Mouse (Mus musculus): ENCODE measurements around the gene Atox1.

The Atox1 gene

DNA sequence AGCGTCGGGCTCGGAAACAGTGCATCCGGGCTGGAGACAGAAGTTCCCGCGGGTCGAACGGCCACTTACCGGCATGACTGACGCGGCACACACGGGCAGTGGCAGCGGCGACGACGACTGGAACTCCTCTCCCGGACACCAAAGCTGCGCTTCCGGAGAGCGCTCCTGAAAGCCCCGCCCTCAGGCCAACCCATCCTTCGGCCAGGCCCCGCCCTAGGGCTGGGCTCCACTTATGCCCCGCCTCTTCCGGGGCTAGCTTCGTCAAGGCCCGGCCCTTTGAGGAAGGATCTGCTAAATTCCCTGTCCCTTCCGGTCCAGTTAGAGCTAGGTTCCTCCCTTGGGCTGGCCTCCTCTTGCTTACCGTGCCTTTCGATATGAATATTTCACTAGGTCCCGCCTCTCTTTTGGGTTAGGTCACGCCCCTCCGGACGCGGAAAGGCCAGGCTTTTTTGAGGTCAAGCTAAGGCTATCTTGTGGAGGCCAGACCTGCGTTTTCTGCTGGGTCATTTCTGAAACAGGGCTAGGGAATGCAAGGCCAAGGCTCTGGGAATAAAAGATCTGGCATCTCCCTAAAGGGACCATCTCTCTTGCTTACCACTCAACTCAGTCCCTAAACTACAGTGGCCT lies at the start of gene Atox1:
Atox1 (minus strand) TSS at position 221 of the 627 bp plus-strand sequence.
- peak; percentile 97 for DNase-seq

DNA sequence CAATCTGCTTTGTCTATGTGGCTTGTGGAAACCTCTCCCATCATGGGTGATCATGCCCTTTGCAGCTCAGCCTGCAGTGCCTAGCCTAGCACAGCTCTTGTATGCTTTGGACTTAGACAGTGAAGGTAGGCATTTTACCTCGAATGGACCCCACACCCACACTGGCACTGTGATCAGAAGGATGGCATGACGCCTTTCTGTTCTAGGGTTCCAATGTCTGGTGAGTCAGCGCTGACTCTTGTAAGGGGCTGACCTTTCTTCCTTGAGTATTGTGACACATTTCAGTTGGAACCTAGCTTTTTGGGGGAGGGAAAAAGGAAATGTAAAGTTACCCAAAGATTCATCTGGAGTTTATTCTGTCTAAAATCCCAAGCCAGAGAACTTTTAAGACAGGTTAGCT lies 44.4 kb upstream of the Atox1 start:
- DNase-seq: no peak

DNA sequence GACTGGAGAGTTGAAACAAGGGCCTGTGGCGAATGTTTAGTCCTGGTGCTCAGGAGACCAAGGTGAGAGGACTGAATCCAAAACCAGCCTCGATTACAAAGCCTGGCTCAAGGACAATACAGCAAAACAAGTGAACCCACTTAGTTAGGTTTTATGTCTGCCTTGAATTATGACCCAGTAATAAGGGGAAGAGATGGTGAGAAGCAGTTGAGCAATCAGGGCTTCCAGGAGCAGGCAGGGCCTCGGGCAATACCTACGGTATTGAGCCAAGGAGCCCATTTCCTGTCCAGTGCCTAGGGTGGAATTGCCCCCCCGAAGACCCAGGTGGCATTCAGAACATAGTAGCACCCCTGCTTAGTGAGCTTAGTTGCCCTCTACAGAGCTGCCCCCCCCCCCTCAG lies 41.8 kb upstream of the Atox1 start:
- no peak for DNase-seq

DNA sequence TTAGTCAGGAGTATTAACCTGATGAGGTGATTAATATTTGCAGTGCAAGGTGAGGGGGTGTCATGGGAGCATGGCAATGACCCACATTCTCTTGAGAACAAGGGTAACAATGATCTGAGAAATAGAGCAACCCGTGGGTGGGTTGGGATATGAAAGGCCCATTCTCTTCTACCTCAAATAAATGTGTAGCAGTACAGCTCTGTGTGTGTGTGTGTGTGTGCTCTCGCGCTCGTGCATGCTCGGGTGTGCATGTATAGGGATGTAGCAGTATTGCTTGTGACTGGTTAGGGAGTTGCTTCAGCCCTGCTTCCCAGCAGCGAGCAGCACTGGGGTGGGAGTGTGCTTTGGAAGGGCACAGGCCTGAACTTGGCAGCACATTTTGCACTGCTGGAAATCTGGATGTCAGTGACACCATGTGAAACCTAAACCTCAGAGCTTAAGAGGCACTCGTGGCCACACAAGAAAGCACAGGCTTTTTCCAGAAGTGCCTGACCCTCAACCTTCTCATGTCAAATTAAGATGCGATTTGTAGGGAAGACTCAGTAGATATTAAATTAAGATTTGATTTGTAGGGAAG lies 41.0 kb upstream of the Atox1 start:
- DNase-seq: no peak

DNA sequence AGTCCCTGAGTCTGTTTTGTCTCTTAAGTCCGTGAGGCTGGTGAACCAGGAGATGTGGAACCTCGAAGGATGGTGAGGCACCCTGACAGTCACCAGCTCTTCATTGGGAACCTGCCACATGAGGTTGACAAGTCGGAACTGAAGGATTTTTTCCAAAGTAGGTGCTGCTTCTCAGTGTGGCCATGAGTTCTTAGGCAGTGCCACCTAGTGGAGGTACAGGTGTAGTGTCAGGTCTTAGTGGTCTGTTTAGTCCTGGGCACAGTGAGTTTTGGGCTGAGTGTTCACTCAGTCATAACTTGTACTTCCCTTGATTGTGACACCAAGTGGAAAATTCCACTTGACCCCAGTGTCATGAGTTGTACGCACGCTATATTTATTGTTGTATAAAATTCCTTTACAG lies 36.8 kb upstream of the Atox1 start:
- peak; percentile 41 for DNase-seq

DNA sequence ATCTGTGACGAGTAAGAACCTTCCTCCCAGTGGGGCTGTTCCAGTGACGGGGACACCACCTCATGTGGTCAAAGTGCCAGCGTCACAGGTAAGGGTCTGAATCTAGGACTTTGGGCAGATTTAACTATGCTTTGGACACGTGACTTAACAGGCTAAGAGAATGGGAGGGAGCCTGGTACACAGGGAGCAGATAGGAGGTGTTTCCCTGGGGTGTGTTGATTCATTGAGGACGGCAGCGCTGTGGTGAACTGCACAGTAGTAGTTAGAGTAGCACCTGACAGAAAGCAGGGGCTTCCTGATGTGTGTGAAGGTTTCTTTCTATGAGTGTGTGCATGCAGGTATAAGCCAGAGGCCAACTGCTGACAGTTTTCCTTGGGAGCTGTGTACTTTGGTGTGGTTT lies 35.1 kb upstream of the Atox1 start:
- no peak for DNase-seq

DNA sequence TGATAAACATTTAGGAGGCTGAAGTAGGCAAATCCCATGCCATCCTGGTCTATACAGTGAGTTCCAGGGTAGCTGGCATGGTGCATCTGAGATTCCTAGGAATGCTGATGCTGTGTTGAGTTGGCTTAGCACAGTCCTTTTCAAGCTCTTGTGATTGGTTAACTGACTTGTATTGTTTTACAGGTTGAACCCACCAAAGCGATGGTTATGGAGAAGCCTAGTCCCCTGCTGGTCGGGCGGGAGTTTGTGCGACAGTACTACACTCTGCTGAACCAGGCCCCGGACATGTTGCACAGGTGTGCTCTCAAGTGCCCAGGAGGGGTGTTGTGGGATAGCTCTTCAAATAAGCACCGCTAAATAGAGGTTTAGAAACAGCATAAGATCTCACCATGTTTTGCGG lies 24.4 kb upstream of the Atox1 start:
- DNase-seq: no peak

DNA sequence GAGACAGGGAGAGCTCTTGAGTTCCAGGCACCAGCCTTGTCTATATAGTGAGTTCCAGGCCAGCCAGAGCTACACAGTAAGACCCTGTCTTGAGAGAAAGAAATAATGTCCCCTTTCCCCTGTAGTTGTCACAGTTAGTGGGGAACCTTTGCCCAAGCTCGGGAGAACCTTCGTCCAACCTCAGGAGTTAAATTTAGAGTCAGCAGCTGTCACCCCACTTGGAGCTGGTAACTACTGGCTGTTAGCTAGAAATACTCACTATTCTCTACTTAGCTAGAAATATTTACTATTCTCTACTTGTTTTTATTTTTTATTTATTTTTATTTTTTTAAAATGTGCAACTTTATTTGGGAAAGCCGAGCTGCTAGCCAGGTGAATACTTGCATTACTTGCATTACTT lies 12.2 kb upstream of the Atox1 start:
- no peak for DNase-seq

DNA sequence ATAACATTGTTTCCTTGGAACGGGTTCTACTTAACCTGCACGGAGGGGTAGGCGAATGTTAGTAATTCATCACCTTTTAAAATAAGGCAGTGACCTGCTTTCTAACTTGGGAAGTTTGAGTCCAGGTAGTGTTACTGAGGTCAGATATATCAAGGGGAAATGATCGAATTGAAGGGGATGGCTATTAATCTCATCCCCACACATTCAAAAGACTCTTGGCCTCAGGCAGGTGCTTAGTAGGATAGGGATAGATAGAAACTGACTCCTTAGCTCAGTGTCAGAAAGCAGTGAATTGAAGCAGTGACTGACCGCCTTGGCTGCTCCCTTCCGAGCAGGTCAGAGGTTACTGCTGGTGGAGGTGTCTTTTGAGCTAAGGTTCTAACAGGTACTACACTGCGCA lies 10.4 kb upstream of the Atox1 start:
- no peak for DNase-seq

DNA sequence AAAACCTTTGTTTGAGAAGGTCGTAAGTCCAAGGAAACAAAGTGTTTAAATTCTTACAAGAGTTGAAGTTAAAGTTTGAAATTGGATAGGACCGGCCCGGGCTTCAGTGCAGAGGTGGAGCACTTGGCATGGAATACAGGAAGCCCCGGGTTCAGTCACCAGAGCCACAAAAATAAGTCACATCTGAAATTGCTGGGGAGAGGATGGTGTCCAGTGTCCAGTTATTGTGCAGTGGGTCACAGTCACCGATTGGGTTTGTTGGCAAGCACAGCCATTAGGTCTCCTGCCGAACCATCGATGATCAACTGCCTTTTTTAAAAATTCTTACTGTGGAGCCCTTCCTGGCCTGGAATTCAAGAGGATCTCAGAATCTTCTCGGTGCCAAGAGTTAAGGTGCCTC lies 9.7 kb upstream of the Atox1 start:
- DNase-seq: no peak

DNA sequence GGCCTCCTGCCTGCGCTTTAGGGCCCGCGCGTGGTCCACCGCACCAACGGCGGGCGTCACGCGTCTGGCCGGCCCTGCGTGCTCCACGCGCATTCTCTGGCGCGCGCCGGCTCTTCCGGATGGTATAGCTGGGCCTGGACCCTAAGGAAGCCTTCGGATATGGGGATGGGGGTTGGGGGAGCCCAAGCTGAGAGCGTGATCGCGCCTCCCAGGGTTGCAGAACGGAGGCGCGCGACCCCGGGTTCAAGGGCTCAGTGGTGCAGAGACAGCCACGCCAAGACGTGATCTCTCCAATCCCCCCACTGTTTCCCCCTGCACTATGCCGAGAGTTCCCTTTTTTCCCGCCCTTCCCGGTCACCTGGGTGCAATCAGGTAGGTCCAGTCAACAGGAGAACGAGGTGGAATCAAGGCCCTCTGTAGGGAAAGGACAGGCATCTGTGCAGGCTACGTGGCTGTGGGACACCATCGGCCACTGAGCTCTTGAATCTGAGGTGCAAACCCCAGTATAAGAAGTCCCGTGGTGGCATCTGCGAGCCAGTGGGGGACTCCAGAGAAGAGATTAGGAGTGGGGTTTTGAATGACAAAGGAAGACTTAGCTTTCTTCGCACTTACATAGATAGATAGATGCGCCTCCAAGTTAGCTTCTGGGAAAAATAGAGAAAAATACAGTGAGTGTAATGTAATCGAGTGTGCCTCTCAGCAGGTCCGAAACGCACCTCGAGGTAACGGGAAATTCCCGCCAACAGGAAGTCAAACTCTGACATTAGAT lies 9.1 kb upstream of the Atox1 start:
- DNase-seq: peak; percentile 21

DNA sequence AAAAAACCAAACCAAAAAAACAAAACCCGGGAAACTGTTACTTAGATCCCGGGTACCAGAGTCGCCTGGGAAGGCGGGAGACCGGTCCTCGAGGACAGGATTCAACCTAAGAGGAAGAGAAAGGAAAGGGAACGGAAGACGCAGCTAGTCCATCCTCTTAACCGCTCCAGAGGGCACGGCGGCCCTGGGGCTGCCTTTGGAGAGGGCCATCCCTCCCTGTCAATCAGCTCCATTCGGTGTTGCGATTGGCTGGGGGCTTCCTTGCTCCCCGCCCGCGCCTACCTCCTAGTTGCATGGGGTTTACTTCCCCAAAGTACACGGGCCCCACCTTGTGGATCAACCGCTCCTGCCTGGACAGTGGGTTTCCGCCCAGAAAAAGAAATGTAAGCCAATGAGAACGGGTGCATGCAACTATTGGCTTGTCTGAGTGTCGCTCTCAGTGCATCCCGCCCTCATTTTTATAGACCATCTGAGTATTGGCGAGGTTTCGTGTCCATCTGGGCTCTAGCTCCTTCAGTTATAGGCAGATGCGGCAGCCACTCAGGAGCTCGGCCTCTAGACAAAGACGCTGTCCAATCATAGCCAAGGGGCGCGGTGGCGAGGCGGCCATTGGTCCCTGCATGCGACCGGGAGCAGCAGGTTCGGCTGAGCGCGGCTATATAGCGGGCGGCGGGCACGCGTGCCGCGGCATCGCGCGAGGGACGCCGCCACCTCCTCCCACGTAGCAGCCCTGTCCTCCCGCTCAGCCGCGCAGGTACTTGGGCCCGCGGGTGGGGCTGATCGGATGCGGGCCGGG lies 8.2 kb upstream of the Atox1 start, which contains the start of gene G3bp1:
G3bp1 (plus strand) TSS at position 638 of the 796 bp plus-strand sequence.
- DNase-seq: peak; percentile 99

DNA sequence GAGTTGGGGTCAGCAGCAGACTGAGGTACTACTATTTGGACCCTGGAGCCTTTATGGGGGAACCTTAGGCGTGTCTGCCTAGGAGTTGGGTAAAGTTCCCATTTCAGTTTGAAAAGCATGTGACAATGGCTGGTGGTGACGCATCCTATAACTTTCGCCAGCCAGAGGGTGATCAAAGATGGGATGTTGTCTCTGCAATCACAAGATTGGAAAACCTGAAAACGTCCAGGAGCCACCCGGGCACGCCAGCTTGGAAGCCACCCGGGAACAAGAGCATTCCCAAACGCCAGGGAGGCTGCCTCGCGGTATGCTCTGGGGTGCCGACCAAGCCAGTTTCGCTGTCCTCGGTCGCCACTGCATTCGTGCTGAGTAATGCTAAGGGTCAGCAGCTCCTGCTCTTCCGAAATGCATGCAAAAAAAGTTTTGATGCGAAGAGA lies 7.6 kb upstream of the Atox1 start:
- DNase-seq: no peak

DNA sequence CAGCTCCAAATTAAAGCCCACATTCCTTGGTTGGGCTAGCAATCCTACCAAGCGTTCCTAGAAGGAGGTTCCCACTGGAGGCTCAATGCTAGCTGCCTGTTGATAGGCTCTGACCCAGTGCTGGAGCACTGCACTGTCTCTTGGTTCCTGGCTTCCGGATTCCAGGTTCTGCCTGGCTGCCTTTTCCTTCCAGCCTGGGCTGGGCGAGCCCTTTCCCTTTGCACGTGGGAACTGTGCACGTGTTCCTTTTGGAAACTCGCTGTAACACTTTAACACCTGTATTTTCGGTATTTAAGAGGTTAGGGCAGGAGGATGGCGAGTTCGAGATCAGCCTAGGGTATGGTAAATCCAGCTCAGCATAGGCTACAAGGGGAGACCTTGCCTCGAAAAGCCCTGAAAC lies 7.0 kb upstream of the Atox1 start:
- DNase-seq: no peak

DNA sequence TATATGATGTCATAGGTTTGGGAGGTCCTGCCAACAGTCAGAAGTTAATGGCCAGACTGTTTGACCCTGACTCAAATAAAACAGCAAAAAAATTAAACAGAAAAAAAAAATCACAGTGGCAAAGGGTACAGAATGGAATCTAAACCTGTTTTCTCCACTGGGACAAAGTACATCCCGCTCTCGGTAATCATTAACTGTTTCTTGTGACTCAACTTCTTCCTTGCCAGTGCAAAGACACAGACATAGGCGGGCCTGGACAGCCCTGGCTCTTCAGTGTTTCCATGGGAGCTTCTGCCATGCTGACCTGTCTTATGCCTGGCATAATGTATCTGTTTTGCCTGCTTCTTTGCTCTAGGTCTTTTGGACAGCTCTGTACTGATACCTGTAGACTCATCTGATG lies 4.1 kb upstream of the Atox1 start:
- DNase-seq: no peak

DNA sequence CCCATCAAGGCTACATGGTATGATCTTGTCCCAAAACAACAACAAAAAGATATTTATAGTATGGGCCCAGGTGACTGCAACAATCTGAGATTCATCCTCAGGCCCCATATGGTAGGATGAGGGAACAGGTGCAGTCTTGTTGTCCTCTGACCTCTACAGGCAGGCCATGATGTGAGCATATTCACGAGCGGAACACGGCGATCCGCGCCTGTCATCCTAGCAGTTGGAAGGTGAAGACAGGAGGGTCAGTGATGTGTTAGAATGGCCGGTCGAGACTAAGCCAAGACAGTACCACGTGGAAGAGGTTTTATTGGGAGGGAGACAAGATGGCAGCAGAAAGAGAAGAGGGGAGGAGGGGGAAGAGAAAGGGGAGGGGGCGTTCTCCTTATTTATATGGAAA lies 3.7 kb upstream of the Atox1 start:
- DNase-seq: no peak

DNA sequence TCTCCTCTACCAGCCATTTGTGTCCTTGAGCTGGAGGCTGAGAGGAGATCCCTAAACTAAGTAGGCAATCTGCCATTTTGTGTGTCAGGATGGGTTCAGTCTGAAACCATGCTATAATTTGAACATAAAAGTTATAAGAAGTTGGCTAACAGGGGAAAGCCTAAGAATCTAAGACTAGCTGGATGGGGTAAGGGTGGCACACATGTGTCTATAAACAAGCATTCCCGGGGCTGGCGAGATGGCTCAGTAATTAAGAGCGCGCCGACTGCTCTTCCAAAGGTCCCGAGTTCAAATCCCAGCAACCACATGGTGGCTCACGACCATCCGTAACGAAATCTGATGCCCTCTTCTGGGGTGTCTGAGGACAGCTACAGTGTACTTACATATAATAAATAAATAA lies 1.1 kb upstream of the Atox1 start:
- no peak for DNase-seq

DNA sequence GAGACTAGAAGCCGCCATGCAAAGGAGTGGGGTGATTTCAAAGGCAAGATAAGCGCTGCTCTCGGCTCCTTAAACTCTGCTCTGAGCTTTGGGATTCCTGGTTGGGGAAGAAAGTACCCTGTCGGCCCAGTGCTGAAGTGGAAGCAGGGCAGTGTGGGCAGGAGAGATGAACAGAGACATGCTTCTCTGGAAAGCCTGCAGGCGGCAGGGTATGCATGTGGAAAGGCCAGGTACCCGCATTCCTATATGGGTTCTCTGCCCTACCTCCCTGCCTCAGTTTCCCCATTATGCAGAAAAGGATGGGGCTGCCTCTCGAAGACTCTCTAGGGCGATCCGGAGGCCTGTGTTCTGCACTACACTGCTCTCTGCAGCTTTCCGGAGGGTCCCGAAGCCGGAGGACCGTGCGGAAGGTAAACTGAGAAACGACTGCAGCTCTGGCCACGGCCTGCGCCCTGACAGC lies 450 bp downstream of the Atox1 start:
- peak; percentile 41 for DNase-seq

DNA sequence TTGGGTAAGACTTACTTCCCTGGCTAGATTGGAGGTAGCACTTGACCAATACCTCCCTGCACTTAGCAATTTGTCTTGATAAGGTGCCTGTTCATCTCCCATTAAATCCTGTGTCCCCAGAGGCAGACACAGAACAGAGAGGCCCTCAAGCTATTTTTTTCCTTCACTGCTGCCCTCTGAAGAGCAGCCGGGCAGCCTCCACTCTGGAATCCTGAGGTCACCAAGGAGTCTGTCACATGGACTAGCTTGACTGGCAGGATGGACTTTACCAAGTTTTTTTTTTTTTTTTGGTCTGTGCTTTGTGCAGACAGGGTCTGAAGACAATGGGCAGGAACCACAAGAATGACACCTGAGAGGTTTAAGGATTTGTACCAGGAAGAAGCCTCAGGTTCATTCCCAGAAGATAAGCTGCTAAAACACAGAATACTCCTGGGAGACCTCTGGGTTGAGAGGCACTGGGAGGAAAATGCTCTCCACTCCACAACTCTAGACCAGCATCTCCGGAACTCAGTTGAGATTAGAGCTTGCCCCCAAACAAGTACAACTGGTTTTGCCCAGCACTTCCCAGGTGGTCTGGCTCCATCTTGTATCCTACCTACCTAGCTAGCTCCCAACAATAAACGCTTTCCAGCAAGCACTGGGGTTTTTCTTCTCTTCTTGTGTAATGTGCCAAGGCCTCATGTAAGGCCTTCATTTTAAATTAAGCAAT lies 1.0 kb downstream of the Atox1 start:
- no peak for DNase-seq

DNA sequence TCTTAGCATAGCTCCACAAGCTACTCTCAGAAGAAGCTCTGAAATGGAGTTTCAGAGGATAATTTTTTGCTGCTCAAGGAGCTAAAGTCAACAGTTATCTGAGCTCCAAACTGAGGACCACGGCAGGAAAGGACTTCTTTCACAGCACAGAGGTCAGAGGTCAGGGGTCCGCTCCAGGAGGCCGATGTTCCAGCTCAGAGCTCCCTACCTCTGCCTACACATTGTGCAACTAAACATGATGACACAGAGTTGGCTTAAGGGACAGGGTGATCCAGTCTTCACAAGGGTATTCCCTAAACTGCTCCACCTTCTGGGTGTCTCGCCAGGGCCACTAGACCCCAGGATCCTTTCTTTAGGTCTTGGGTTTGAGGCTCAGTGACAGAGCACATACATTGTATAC lies 2.5 kb downstream of the Atox1 start:
- DNase-seq: no peak

DNA sequence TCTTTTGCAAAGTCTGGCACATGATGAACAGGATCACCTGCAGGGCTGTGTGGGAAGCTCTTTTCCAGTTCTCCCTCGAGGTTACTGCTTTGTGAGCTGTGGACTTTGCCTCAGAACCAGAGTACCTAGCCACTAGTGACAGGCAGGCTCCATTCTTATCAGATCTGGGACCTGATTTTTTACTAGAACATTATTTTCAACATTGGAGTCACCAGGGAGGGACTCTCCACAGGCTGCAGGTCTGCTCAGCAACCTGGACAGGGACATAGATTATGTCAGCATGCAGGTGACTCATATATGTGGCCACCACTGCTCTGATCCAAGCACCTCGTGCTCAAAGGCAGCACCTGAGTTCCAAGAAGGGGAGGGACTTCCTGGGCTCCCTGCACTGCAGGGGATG lies 5.9 kb downstream of the Atox1 start:
- DNase-seq: no peak

DNA sequence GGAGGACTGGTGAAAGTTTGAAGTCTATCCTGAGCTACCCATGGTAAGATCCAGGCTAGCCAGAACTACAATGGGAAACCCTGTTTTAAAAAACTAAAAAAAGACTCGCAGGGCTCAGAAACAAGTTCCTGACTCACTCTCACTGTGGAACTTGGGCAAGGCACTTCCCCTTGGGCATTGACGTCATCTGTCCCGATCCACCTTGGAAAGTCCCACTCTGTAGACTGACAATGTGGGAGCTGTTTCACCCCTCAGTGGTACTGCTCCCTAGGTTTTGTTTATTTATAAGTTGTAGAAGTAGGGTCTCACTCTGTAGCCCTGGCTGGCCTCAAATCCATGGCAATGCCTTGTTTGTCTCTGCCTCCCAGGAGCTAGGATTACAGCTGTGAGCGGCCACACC lies 7.4 kb downstream of the Atox1 start:
- DNase-seq: no peak

DNA sequence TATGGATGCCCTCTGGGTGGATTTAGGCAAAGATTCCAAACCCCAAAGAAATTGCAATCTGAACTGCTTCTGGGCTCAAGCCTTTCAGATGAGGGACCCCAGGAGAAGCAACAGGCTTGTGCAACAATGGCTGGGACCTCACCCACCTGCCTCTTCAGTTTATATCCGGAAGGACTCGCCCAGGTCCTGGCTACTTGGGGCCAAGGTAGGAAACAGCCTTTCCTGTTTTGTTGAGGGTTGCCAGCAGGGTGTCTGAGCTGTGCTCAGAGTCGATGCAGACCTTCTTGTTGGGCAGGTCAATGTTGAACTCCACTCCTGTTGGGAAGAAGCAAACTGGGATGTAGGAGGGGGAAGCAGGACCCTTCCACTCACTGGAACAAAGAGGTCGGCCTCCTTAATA lies 10.7 kb downstream of the Atox1 start:
- no peak for DNase-seq
